Mouse (Mus musculus) intestine, postnatal 0 days (tissue): ENCODE data around the gene Epha7. TPM values are rescaled to one million over a fixed set of nuclear protein-coding genes. Genes with fewer than 3 reads are reported as not detected.

Experiments used
- ATAC-seq: fragments of 200-750 bp; cut with Nextera tagmentation; 2 replicates; pipeline ENCODE4 v1.8.0; 2017; ENCODE audit warnings: mild to moderate bottlenecking, moderate TSS enrichment, moderate library complexity
- H3K27ac ChIP-seq: fragments of 300-500 bp; sonication (generic); 2 replicates; pipeline ENCODE4 v1.5.1; 2014; ENCODE audit warnings: mild to moderate bottlenecking, low read depth, low read length, moderate library complexity
- H3K27me3 ChIP-seq: fragments of 300-500 bp; sonication (generic); replicated peaks from 2 replicates; pipeline ENCODE4 v1.6.1; 2014; ENCODE audit warnings: low read length, mixed read lengths; ENCODE audit not compliant: control insufficient read depth, insufficient read depth
- H3K36me3 ChIP-seq: fragments of 300-500 bp; sonication (generic); 2 replicates; pipeline ENCODE4 v1.6.1; 2014; ENCODE audit warnings: mild to moderate bottlenecking, moderate library complexity; ENCODE audit not compliant: control insufficient read depth, insufficient read depth
- H3K4me1 ChIP-seq: fragments of 300-500 bp; sonication (generic); replicated peaks from 2 replicates; pipeline ENCODE4 v1.6.1; 2014; ENCODE audit warnings: antibody characterized with exemption, low read length, mixed read lengths; ENCODE audit not compliant: control insufficient read depth, insufficient read depth
- H3K4me2 ChIP-seq: fragments of 300-500 bp; sonication (generic); replicated peaks from 2 replicates; pipeline ENCODE4 v1.6.1; 2014; ENCODE audit warnings: low read depth, mild to moderate bottlenecking, moderate library complexity
- H3K4me3 ChIP-seq: fragments of 300-500 bp; sonication (generic); 2 replicates; pipeline ENCODE4 v1.5.1; 2014; ENCODE audit warnings: low read depth, low read length
- H3K9ac ChIP-seq: fragments of 300-500 bp; sonication (generic); 2 replicates; pipeline ENCODE4 v1.6.1; 2014; ENCODE audit warnings: mild to moderate bottlenecking, low read depth, low read length
- H3K9me3 ChIP-seq: fragments of 300-500 bp; sonication (generic); 2 replicates; pipeline ENCODE4 v1.6.1; 2016; ENCODE audit warnings: mixed run types; ENCODE audit not compliant: control insufficient read depth
- CTCF ChIP-seq: sonication (generic); IDR thresholded peaks from 2 replicates; pipeline ENCODE4 v1.5.1; 2016; ENCODE audit warnings: low read depth, mild to moderate bottlenecking, control low read depth, antibody characterized with exemption, moderate library complexity
- WGBS: fragments of 180-500 bp; shearing (Covaris S2); extraction: QIAGEN DNeasy Blood & Tissue Kit; methylation state at CpG from one replicate; pipeline ENCODE4 v1.1.7; 2014; 5-methylcytosine and 5-hydroxymethylcytosine counted together
- polyA plus RNA-seq: library from polyadenylated mRNA; unstranded; fragments of >200 nt; fragmentation: Nextera tagmentation; extraction: Ambion mirVana; gene quantifications from 2 replicates; pipeline ENCODE4 v1.2.1, GENCODE M21; 2015

Gene Epha7
- polyA plus RNA-seq = 2.7 and 2.8 TPM in 2 replicates

DNA sequence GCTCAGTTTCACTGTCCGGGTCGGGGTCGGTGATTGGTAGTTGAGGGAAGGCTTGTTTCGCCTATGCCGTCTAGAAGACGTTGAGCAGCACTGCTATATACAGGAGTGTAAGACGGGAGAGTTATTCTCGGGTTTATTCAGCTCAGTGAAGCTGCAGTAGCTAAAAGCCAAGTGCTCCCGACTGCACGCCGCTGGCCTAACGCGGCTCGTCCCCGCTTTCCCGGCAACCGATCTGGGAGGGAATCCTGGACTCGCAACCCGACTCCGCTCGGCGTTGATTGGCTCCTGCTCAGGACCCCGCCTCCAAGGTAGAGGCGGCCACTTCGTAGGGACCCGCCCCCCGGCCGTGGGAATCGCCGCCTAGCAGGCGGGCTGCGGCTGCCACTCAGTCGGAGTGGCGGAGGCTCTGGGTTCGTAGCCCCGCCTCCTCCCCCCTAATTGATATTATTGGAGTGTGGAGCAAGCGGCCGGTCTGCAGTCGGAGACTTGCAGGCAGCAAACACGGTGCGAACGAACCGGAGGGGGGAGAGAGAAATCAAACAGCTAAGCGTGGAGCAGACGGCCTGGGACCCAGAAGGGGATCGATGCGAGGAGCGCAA is at the start of gene Epha7:
Gene Epha7 (plus strand): TSS at position 441 of the 599 bp plus-strand sequence.
- Histone ChIP-seq H3K27ac (peak within 1 kb of the TSS; percentile 21; the same call in 1 of the 2 replicates), H3K4me2 (peak within 1 kb of the TSS; percentile 98), H3K4me3 (peak within 1 kb of the TSS; percentile 80), H3K9me3 (no peaks in the 10 kb centered on the region), H3K27me3 (no peaks in the 10 kb centered on the region), H3K9ac (peak within 1 kb of the TSS; percentile 59), H3K36me3 (no peaks in the 10 kb centered on the region), H3K4me1 (no peaks in the 10 kb centered on the region; the same call in 1 of the 2 replicates)
- peak; percentile 99 for ATAC-seq
- WGBS = under 1% methylated on average over 48 of the region's 48 CpGs
- no peak for TF ChIP-seq CTCF

DNA sequence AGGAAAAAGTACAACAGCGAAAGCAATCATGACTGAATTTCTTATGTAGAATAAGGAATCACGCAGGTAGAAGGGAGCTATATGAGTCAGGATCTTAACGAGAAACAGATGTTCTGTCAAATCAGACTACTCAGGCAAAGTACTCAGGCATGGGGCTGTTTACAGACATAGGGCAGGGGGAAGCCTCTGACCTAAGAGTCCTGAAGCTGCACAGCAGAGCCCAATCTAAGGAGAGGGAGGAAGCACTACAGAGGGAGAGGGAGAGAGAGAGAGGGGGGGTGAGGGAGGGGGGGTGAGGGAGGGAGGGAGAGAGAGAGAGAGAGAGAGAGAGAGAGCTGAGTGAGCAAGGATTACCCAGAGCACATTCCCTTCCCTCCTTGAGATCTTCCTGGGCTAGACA is 29.0 kb upstream of the Epha7 start:
- no peak for ATAC-seq
- Histone ChIP-seq H3K36me3 (no peaks in the 10 kb centered on the region), H3K27me3 (no peaks in the 10 kb centered on the region), H3K4me1 (no peaks in the 10 kb centered on the region), H3K4me3 (no peak overlapping the region), H3K9me3 (no peaks in the 10 kb centered on the region), H3K4me2 (no peak overlapping the region), H3K9ac (no peak overlapping the region), H3K27ac (no peak overlapping the region)
- TF ChIP-seq CTCF = no peak
- WGBS = 51% methylated on average over 3 of the region's 3 CpGs

DNA sequence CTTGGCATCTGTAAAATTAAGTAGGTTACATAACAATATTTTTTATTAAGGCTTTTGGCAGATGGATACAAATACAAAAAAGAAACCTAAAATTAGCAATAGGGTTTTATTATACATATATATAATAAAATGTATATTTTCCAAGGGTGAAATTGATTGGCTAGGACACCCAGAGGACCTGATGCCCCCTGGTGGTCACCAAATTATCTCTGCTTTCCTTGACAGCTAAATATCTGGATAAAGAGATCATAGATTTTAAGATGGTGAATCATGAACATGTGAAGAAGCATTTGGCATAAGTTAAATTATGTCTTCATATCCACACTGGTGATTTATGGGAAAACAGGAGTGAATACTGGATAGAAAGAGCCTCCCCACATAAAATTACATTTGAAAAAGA is 4.1 kb upstream of the Epha7 start:
- no peaks in the 10 kb centered on the region for H3K36me3 ChIP-seq
- ATAC-seq = no peak
- TF ChIP-seq CTCF = peak; percentile 58
- H3K4me3 ChIP-seq = no peak overlapping the region
- H3K9me3 ChIP-seq = no peaks in the 10 kb centered on the region
- no peak overlapping the region for H3K27ac ChIP-seq
- no peaks in the 10 kb centered on the region for H3K27me3 ChIP-seq
- H3K4me2 ChIP-seq = no peak overlapping the region
- no peak overlapping the region for H3K9ac ChIP-seq
- H3K4me1 ChIP-seq = no peaks in the 10 kb centered on the region

DNA sequence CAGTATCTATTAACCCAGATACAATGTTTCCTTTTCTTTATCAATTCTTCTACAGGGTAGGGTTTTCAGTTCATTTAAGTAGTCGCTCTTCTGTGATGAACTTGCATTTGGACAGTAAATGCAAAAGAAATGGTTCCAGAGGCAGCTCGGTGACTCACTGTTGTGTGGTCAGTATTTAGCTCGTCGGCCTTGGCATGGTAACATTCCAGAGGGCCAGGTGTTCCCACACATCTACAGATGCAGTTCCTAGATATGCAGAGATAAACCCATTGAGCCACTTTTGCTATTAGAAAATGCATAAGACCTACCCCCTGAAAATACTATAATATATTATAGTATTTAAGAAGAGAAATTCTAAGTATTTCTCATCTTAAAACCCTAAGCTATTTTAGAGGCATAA is 3.2 kb upstream of the Epha7 start:
- WGBS = 72% methylated on average over 4 of the region's 4 CpGs
- no peak for ATAC-seq
- Histone ChIP-seq H3K9ac (no peak overlapping the region), H3K27ac (no peak overlapping the region), H3K9me3 (no peaks in the 10 kb centered on the region), H3K27me3 (no peaks in the 10 kb centered on the region), H3K4me2 (no peak overlapping the region), H3K36me3 (no peaks in the 10 kb centered on the region), H3K4me3 (no peak overlapping the region), H3K4me1 (no peaks in the 10 kb centered on the region; the same call in 1 of the 2 replicates)
- TF ChIP-seq CTCF = no peak

DNA sequence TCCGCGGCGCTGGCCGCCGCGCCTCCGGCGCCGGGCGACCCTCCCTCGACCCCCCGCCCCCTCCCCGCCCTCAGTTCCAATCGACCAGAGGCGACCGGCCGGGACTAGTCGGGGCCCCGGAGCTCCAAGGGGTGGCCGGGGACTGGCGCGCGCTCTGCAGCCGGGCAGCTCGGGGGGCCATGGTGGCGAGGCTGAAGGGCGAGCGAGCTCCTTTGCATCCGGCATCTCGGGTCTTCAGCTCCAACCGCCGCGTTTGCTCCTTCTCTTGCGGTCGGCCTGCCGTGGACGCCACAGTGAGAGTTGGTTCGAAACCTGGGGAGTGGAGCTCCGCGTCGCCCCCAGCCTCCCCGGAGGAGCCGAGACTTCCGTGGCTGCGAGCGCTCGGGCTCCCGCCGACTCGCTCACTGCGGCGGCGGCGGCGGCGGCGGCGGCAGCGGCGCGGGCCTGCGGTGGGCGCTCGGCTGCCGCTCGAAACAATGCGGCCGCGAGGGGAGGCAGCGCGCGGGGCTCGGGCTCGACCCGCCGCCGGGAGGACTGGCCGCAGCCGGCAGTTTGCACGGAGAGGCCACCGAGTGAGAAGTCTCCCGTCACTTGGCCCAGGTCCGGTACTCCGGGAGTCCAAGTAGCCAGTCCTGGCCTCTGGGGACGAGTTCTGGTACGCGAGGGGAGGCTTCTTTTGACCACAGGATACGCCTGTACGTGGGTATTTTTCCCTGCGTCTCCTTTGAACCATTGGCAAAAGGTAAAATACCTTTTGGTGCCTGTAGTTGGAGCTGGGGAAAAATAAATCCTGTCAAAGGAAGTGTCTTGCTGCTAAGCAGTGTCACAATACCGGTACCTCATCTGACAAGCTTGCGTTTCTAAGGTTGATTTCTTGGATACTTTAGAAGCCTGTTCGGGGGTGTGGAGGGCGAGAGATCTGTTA is 882 bp downstream of the Epha7 start:
- H3K36me3 ChIP-seq = no peaks in the 10 kb centered on the region
- no peaks in the 10 kb centered on the region; the same call in 1 of the 2 replicates for H3K4me1 ChIP-seq
- no peaks in the 10 kb centered on the region for H3K27me3 ChIP-seq
- no peaks in the 10 kb centered on the region for H3K9me3 ChIP-seq
- peak overlapping the region; percentile 21; the same call in 1 of the 2 replicates for H3K27ac ChIP-seq
- peak overlapping the region; percentile 98 for H3K4me2 ChIP-seq
- WGBS = under 1% methylated on average over 81 of the region's 94 CpGs
- 0 out of 2 replicates have a peak, but pooled peaks have one; percentile 20 for TF ChIP-seq CTCF
- H3K9ac ChIP-seq = peak overlapping the region; percentile 59
- peak overlapping the region; percentile 80 for H3K4me3 ChIP-seq
- peak; percentile 11; the same call in 1 of the 2 replicates for ATAC-seq

DNA sequence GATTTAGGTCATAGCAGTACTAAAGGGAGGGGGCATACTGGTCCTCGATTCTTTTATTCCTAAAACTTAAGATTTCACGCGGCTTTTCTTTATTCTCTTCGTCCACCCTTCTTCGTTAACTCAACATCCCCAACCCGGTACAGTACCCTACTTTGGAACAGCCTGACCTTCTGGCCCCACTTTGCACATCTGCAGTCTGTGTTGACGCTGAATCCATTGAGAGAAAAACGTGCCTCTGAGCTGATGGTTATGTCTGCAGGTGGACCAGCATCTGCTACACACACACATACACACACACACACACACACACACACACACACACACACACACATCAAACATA is 1.5 kb downstream of the Epha7 start:
- 2% methylated on average over 8 of the region's 8 CpGs for WGBS
- no peaks in the 10 kb centered on the region; the same call in 1 of the 2 replicates for H3K4me1 ChIP-seq
- no peak for ATAC-seq
- no peak overlapping the region for H3K9ac ChIP-seq
- peak overlapping the region; percentile 98 for H3K4me2 ChIP-seq
- peak overlapping the region; percentile 80 for H3K4me3 ChIP-seq
- H3K9me3 ChIP-seq = no peaks in the 10 kb centered on the region
- H3K36me3 ChIP-seq = no peaks in the 10 kb centered on the region
- no peak for TF ChIP-seq CTCF
- no peaks in the 10 kb centered on the region for H3K27me3 ChIP-seq
- no peak overlapping the region for H3K27ac ChIP-seq
